Mouse (Mus musculus) kidney, embryonic 14.5 days (tissue): ENCODE measurements at regions not wholly inside any gene's neighbourhood (a gene's known extent, or its start where the extent isn't known, plus 50 kb on each side); places are given as distances from the start of the nearest gene placed in this dataset.

Experiments used
- ATAC-seq: fragments of 200-750 bp; cut with Nextera tagmentation; 2 replicates; pipeline ENCODE4 v1.8.0; 2017; ENCODE audit warnings: moderate number of reproducible peaks, mild to moderate bottlenecking, moderate TSS enrichment, moderate library complexity; ENCODE audit not compliant: low FRiP score, low TSS enrichment
- H3K27ac ChIP-seq: fragments of 300-500 bp; sonication (generic); 2 replicates; pipeline ENCODE4 v1.5.1; 2014; ENCODE audit warnings: low read depth, mild to moderate bottlenecking, low read length, moderate library complexity, mixed read lengths
- H3K27me3 ChIP-seq: fragments of 300-500 bp; sonication (generic); 2 replicates; pipeline ENCODE4 v1.6.1; 2014; ENCODE audit warnings: mild to moderate bottlenecking, low read length; ENCODE audit not compliant: control insufficient read depth, insufficient read depth
- H3K36me3 ChIP-seq: fragments of 300-500 bp; sonication (generic); 2 replicates; pipeline ENCODE4 v1.6.1; 2014; ENCODE audit warnings: low read length, mixed read lengths; ENCODE audit not compliant: control insufficient read depth, insufficient read depth
- H3K4me1 ChIP-seq: fragments of 300-500 bp; sonication (generic); 2 replicates; pipeline ENCODE4 v1.6.1; 2014; ENCODE audit warnings: low read length, mixed read lengths; ENCODE audit not compliant: control insufficient read depth, insufficient read depth
- H3K4me2 ChIP-seq: fragments of 300-500 bp; sonication (generic); replicated peaks from 2 replicates; pipeline ENCODE4 v1.6.1; 2014; ENCODE audit warnings: low read depth, mild to moderate bottlenecking, low read length
- H3K4me3 ChIP-seq: fragments of 300-500 bp; sonication (generic); 2 replicates; pipeline ENCODE4 v1.5.1; 2014; ENCODE audit warnings: mild to moderate bottlenecking, low read length
- H3K9ac ChIP-seq: fragments of 300-500 bp; sonication (generic); 2 replicates; pipeline ENCODE4 v1.6.1; 2014; ENCODE audit warnings: low read depth, mild to moderate bottlenecking, low read length, moderate library complexity
- H3K9me3 ChIP-seq: fragments of 300-500 bp; sonication (generic); 2 replicates; pipeline ENCODE4 v1.6.1; 2016; ENCODE audit warnings: low read length; ENCODE audit not compliant: control insufficient read depth
- WGBS: fragments of 180-500 bp; shearing (Covaris S2); extraction: QIAGEN DNeasy Blood & Tissue Kit; methylation state at CpG from one replicate; pipeline ENCODE4 v1.1.7; 2014; 5-methylcytosine and 5-hydroxymethylcytosine counted together

DNA sequence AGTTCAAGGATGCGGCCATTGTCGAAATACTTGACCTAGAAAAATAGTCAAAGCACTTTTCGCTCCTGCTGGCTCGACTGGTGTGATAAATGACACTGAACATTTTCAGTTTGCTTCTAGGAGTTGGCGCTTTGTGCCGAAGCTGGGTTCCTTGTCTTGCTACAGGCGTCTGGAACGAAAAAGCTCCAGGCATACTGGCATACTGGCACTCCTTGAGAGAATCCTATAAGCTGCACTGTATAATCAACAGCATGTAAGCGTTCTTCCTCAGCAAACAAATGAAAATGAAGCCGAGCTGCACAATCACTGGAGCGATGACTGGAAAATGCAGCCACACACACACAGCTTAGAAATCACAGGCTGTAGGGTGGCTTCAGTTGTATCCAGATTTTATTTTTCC, 464.9 kb upstream of the Gm10295 start:
- H3K4me1 ChIP-seq = no peaks in the 10 kb centered on the region
- WGBS = 68% methylated on average over 11 of the region's 11 CpGs
- H3K36me3 ChIP-seq = no peaks in the 10 kb centered on the region
- H3K27ac ChIP-seq = no peak overlapping the region
- H3K9me3 ChIP-seq = no peaks in the 10 kb centered on the region
- no peak for ATAC-seq
- no peak overlapping the region for H3K9ac ChIP-seq
- H3K4me3 ChIP-seq = no peak overlapping the region
- no peaks in the 10 kb centered on the region for H3K27me3 ChIP-seq
- no peak overlapping the region for H3K4me2 ChIP-seq

DNA sequence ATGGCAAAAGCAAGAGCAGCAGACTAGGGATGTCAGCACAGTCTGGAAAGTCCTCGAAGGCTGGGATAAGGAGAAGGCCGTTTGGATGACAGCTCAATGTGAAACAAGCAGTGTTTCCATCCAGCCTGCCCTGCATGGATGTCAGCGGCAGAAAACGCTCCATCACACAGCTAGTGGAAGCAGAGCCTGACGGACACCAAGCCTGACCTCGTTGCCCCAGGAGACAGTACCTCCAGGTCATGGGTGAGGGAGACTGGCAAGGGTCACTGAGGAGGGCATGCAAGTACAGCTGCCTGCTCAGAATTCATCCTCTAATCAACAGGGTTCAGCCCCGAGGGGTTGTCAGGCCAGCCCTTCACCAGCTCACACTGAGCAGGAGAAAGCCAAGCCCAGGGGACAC, 442.9 kb upstream of the Gm10295 start:
- WGBS = 16% methylated on average over 7 of the region's 7 CpGs
- Histone ChIP-seq H3K4me3 (no peak overlapping the region), H3K4me1 (0 out of 2 replicates have a peak, but pooled peaks cover 4% of the 10 kb centered on the region), H3K9ac (no peak overlapping the region), H3K36me3 (no peaks in the 10 kb centered on the region), H3K27me3 (no peaks in the 10 kb centered on the region), H3K27ac (no peak overlapping the region), H3K4me2 (no peak overlapping the region), H3K9me3 (no peaks in the 10 kb centered on the region)
- no peak for ATAC-seq

DNA sequence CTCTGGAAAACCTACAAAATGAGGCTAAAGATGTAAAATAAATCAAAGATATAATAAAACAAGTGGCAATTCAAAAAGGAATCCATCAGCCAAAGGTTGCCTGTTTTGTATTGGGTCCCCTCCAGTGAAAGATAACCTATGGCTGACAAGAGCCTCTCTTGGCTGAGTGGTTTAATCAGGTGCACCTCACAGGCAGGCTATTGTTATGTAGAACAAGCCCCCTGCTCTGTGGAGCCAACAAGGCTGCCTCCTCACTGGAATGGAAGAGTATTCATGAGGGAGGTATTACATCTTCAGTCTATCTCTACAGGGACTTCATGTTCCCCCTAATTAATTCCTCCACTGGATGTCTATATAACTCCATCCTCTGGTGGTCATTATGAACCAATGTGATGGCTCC, 437.1 kb upstream of the Gm10295 start:
- Histone ChIP-seq H3K4me2 (no peak overlapping the region), H3K27me3 (no peaks in the 10 kb centered on the region), H3K4me3 (no peak overlapping the region), H3K36me3 (no peaks in the 10 kb centered on the region), H3K4me1 (no peaks in the 10 kb centered on the region), H3K27ac (no peak overlapping the region), H3K9ac (no peak overlapping the region), H3K9me3 (no peaks in the 10 kb centered on the region)
- no peak for ATAC-seq

DNA sequence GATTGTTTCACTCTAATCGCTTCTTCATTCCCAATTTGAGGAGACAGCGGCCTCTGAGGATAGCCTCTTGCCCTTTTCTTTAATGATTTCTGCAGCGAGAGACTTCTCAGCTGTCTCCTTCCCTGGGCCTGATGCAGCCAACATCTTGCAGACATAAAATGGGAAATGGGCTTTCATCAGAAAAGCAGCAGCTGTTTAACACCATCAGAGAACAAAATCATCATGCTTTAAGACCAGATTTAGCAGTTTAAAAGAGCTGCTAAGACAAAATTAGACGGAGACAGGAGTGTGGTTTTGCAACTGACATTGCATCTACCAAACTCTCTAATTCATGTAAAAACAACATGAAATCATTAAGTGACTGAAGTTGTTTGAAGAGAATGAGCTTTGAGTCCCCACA, 431.2 kb upstream of the Gm10295 start:
- H3K4me1 ChIP-seq = no peaks in the 10 kb centered on the region
- H3K27me3 ChIP-seq = no peaks in the 10 kb centered on the region
- no peak overlapping the region for H3K4me2 ChIP-seq
- 63% methylated on average over 4 of the region's 4 CpGs for WGBS
- ATAC-seq = no peak
- no peak overlapping the region for H3K27ac ChIP-seq
- no peaks in the 10 kb centered on the region for H3K36me3 ChIP-seq
- H3K4me3 ChIP-seq = no peak overlapping the region
- no peaks in the 10 kb centered on the region for H3K9me3 ChIP-seq
- H3K9ac ChIP-seq = no peak overlapping the region

DNA sequence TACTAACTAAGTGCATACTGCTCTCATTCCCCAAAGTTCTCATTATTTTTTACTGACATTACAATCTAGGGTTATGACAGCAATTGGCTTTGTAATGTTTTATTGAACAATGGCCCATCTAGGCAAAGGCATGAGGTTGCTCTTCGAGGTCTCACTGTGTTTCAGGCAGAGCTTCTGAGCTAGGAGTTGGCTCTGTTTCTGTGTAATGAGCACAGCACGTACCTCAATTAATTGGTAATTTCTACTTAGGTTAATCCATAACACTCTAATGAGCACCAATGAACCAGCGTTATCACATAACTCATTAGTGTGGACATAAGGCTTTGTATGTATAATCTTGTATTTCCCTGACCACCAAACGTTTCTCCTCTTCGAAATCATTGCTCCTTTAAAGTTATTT, 398.6 kb upstream of the Gm10295 start:
- Histone ChIP-seq H3K27me3 (no peaks in the 10 kb centered on the region), H3K4me2 (no peak overlapping the region), H3K9me3 (no peaks in the 10 kb centered on the region), H3K36me3 (no peaks in the 10 kb centered on the region), H3K4me1 (no peaks in the 10 kb centered on the region), H3K9ac (no peak overlapping the region), H3K27ac (no peak overlapping the region), H3K4me3 (no peak overlapping the region)
- no peak for ATAC-seq
- whole genome bisulfite sequencing = 92% methylated on average over 5 of the region's 5 CpGs

- H3K36me3 ChIP-seq = no peaks in the 10 kb centered on the region
- WGBS = 76% methylated on average over 7 of the region's 7 CpGs
- no peak overlapping the region for H3K4me2 ChIP-seq
- no peak overlapping the region for H3K4me3 ChIP-seq
- H3K27ac ChIP-seq = no peak overlapping the region
- no peaks in the 10 kb centered on the region for H3K4me1 ChIP-seq
- no peaks in the 10 kb centered on the region for H3K9me3 ChIP-seq
- no peaks in the 10 kb centered on the region for H3K27me3 ChIP-seq
- ATAC-seq = no peak
- H3K9ac ChIP-seq = no peak overlapping the region
Observed at GRCm38 (mm10) chr7:71746118-71746897, 395.0 kb upstream of the Gm10295 start.

DNA sequence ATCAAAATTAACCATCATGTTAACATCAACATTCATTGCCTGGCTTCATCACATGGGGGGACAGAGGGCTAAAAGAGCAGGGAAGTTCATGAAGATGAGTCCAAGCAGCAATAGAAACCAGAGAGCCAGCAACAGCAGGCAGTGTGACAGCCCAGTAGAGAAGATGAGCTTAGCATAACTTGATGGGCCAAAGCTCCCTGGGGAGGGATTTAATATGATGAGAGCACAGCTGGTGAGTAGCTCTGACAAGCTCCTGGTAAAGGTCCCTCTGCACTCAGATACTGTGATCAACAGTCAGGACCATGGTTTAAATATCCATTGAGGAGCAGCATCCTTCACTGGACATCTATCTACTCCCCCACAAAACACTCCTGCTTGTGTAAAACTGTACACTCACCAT, 377.2 kb upstream of the Gm10295 start:
- no peak overlapping the region for H3K4me2 ChIP-seq
- H3K4me3 ChIP-seq = no peak overlapping the region
- H3K27me3 ChIP-seq = no peaks in the 10 kb centered on the region
- no peak overlapping the region for H3K27ac ChIP-seq
- no peak for ATAC-seq
- no peaks in the 10 kb centered on the region for H3K4me1 ChIP-seq
- no peaks in the 10 kb centered on the region for H3K9me3 ChIP-seq
- H3K36me3 ChIP-seq = no peaks in the 10 kb centered on the region
- H3K9ac ChIP-seq = no peak overlapping the region

- Histone ChIP-seq H3K36me3 (no peaks in the 10 kb centered on the region), H3K9ac (no peak overlapping the region), H3K4me3 (no peak overlapping the region), H3K27me3 (no peaks in the 10 kb centered on the region), H3K4me1 (no peaks in the 10 kb centered on the region), H3K9me3 (no peaks in the 10 kb centered on the region), H3K27ac (no peak overlapping the region), H3K4me2 (no peak overlapping the region)
- 69% methylated on average over 4 of the region's 4 CpGs for WGBS
- no peak for ATAC-seq
Observed at GRCm38 (mm10) chr7:71708209-71708608, 356.9 kb upstream of the Gm10295 start.

DNA sequence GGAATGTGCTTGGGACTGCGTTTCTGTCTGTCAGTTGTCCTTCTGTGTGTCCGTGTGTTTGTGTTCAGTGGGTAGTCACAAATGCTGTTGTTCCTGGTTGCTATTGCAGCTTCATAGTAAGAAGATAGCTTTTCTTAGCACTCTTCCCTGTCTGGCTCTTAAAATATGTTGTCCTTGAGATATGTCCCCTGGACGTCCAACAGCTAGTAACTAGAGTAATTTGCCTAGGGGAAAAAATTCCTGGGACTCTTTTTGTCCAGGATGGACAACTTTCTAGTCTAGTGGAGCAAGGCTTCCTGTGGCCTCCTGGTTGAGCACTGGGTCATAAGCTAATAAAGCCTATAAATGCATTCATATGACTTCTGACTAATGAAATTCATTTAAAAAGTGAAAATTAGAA, 354.9 kb upstream of the Gm10295 start:
- no peak for ATAC-seq
- Histone ChIP-seq H3K27ac (no peak overlapping the region), H3K4me2 (no peak overlapping the region), H3K27me3 (no peaks in the 10 kb centered on the region), H3K4me1 (no peaks in the 10 kb centered on the region), H3K36me3 (no peaks in the 10 kb centered on the region), H3K9ac (no peak overlapping the region), H3K4me3 (no peak overlapping the region), H3K9me3 (no peaks in the 10 kb centered on the region)
- 48% methylated on average over 3 of the region's 3 CpGs for WGBS
